Mouse (Mus musculus): Measurements from ENCODE around the gene Cds2. TPM values are rescaled to one million over a fixed set of nuclear protein-coding genes. Genes with fewer than 3 reads are reported as not detected.

The Cds2 gene
- polyA plus RNA-seq, 1 experiment from 2014 or later, result 19.7 TPM

Other genes with a start within 250 kb of the Cds2 start
- gene Rassf2, start 232.9 kb upstream of the Cds2 start, polyA plus RNA-seq (2015; fragmentation: Nextera tagmentation; extraction: Ambion mirVana), result 13.4 and 16.4 TPM in 2 replicates
- 11.5 and 12.1 TPM in 2 replicates for gene Slc23a2, start 118.0 kb upstream of the Cds2 start, polyA plus RNA-seq (2015; fragmentation: Nextera tagmentation; extraction: Ambion mirVana)
- 38.2 and 40.6 TPM in 2 replicates for gene Tmem230, start 15.3 kb upstream of the Cds2 start, polyA plus RNA-seq (2015; fragmentation: Nextera tagmentation; extraction: Ambion mirVana)
- 197 and 208 TPM in 2 replicates for gene Pcna, start 9.8 kb upstream of the Cds2 start, polyA plus RNA-seq (2015; fragmentation: Nextera tagmentation; extraction: Ambion mirVana)
- gene Prokr2, start 122.3 kb downstream of the Cds2 start, polyA plus RNA-seq (2015; fragmentation: Nextera tagmentation; extraction: Ambion mirVana), result 0.23 and 0.35 TPM in 2 replicates

Data from stomach, embryonic 16.5 days (tissue).